Comparison of ENCODE assay signal across 27 mouse cellular contexts in the genomic region with DNA sequence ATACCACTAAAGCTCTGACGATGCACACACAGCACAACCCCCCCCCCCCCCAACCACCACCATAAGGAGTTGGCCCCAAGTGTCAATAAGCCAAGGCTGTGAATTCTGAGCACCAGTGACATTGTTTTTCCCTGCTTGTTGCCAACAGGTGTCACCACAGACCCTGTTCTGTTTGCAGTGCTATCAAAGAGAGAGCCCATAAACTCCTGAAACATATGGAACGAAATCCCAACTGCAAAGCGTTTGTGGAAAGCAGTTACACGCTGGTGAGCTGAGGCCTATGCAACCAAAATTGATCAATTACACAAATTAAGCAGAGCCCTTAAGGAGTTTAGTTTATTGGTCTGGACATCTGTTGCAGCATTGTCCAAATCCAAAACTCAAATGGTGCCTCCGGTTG.
DNase-seq lines count a peak whose midpoint lies in the region; ATAC-seq and TF ChIP-seq lines count a peak whose summit lies in the region.
"Had no signal": no experiment of that assay in that cellular context is flagged by ENCODE, and none has a peak within 500 bp of the region (broad histone marks: within the 10 kb centered on the region; RNA-seq: fewer than 3 reads in every experiment).

No protein-coding gene starts in this region.

- no peaks in the 10 kb centered on the region for H3K9me3 ChIP-seq in intestine, postnatal 0 days (ENCODE audit: control insufficient read depth)
- H3K9me3 ChIP-seq in intestine, embryonic 15.5 days = no peaks in the 10 kb centered on the region
- no peaks in the 10 kb centered on the region for H3K9me3 ChIP-seq in stomach, postnatal 0 days (ENCODE audit: control insufficient read depth, low read length)
- H3K9me3 ChIP-seq: embryonic facial prominence, embryonic 12.5 days; forebrain, embryonic 15.5 days; hindbrain, embryonic 13.5 days; liver, embryonic 15.5 days; lung, embryonic 15.5 days; neural tube, embryonic 13.5 days had no signal

- H3K36me3 ChIP-seq in intestine, postnatal 0 days (ENCODE audit: control insufficient read depth, insufficient read depth) = no peaks in the 10 kb centered on the region
- H3K36me3 ChIP-seq in intestine, embryonic 15.5 days = no peaks in the 10 kb centered on the region
- no peaks in the 10 kb centered on the region for H3K36me3 ChIP-seq in thymus, adult 2 months (ENCODE audit: control insufficient read depth, insufficient read depth, low read length)
- no peaks in the 10 kb centered on the region for H3K36me3 ChIP-seq in stomach, postnatal 0 days (ENCODE audit: control insufficient read depth, insufficient read depth, low read length)
- H3K36me3 ChIP-seq: embryonic facial prominence, embryonic 12.5 days; forebrain, embryonic 15.5 days; hindbrain, embryonic 13.5 days; liver, embryonic 15.5 days; lung, embryonic 15.5 days; neural tube, embryonic 13.5 days had no signal

- ATAC-seq in intestine, postnatal 0 days = no peak
- ATAC-seq in intestine, embryonic 15.5 days = no peak
- no peak for ATAC-seq in stomach, postnatal 0 days (ENCODE audit: low FRiP score, low TSS enrichment)
- ATAC-seq in frontal cortex, adult (ENCODE audit: low TSS enrichment) = no peak
- ATAC-seq: forebrain, embryonic 15.5 days; inflammation-experienced regulatory T-cells, adult 6 months had no signal

- no peak overlapping the region for H3K27ac ChIP-seq in intestine, postnatal 0 days (ENCODE audit: low read depth, low read length)
- no peak overlapping the region for H3K27ac ChIP-seq in intestine, embryonic 15.5 days
- H3K27ac ChIP-seq in thymus, adult 2 months (ENCODE audit: control insufficient read depth, insufficient read depth, low read length) = no peak overlapping the region
- H3K27ac ChIP-seq in stomach, postnatal 0 days (replicated peaks) = no peak overlapping the region
- H3K27ac ChIP-seq: embryonic facial prominence, embryonic 12.5 days; forebrain, embryonic 15.5 days; hindbrain, embryonic 13.5 days; layer of hippocampus, adult 2 months; liver, embryonic 15.5 days; lung, embryonic 15.5 days; neural tube, embryonic 13.5 days had no signal

- H3K4me1 ChIP-seq in intestine, postnatal 0 days (replicated peaks; ENCODE audit: control insufficient read depth, insufficient read depth, low read length) = no peaks in the 10 kb centered on the region
- no peaks in the 10 kb centered on the region for H3K4me1 ChIP-seq in intestine, embryonic 15.5 days (replicated peaks)
- peaks cover 3% of the 10 kb centered on the region for H3K4me1 ChIP-seq in thymus, adult 2 months (replicated peaks; ENCODE audit: control insufficient read depth, insufficient read depth, low read length)
- no peaks in the 10 kb centered on the region for H3K4me1 ChIP-seq in stomach, postnatal 0 days (replicated peaks; ENCODE audit: control insufficient read depth, insufficient read depth)
- H3K4me1 ChIP-seq: embryonic facial prominence, embryonic 12.5 days; hindbrain, embryonic 13.5 days; liver, embryonic 15.5 days had no signal

- no peak overlapping the region for H3K9ac ChIP-seq in intestine, postnatal 0 days (ENCODE audit: low read depth, low read length)
- no peak overlapping the region for H3K9ac ChIP-seq in intestine, embryonic 15.5 days
- H3K9ac ChIP-seq in stomach, postnatal 0 days (ENCODE audit: low read length) = no peak overlapping the region
- H3K9ac ChIP-seq: embryonic facial prominence, embryonic 12.5 days; forebrain, embryonic 15.5 days; hindbrain, embryonic 13.5 days; liver, embryonic 15.5 days; lung, embryonic 15.5 days; neural tube, embryonic 13.5 days had no signal

- TF ChIP-seq CTCF in intestine, postnatal 0 days (IDR thresholded peaks at IDR 0.05; ENCODE audit: low read depth) = peak; percentile 36
- no peak for TF ChIP-seq CTCF in thymus, adult 2 months (IDR thresholded peaks at IDR 0.05; ENCODE audit: borderline replicate concordance, control insufficient read depth, extremely low read depth, insufficient read depth, low read length, poor library complexity)
- peak; percentile 27 for TF ChIP-seq CTCF in stomach, postnatal 0 days (IDR thresholded peaks at IDR 0.05; ENCODE audit: low read depth)

- 53% methylated on average over 5 of the region's 5 CpGs for WGBS in intestine, postnatal 0 days
- WGBS in intestine, embryonic 15.5 days = 42% methylated on average over 5 of the region's 5 CpGs
- 93% methylated on average over 5 of the region's 5 CpGs for WGBS in thymus, adult 2 months
- WGBS in stomach, postnatal 0 days = 54% methylated on average over 5 of the region's 5 CpGs

- H3K4me3 ChIP-seq in intestine, postnatal 0 days (ENCODE audit: low read depth, low read length) = no peak overlapping the region
- H3K4me3 ChIP-seq in intestine, embryonic 15.5 days (replicated peaks) = no peak overlapping the region
- no peak overlapping the region for H3K4me3 ChIP-seq in thymus, adult 2 months (ENCODE audit: control insufficient read depth, insufficient read depth, low read length)
- H3K4me3 ChIP-seq in stomach, postnatal 0 days (ENCODE audit: low read depth, low read length) = no peak overlapping the region
- H3K4me3 ChIP-seq: embryonic facial prominence, embryonic 12.5 days; forebrain, embryonic 15.5 days; hindbrain, embryonic 13.5 days; layer of hippocampus, adult 2 months; liver, embryonic 15.5 days; lung, embryonic 15.5 days; myocyte; neural tube, embryonic 13.5 days had no signal

- no peak overlapping the region for H3K4me2 ChIP-seq in intestine, postnatal 0 days (replicated peaks; ENCODE audit: low read depth)
- no peak overlapping the region for H3K4me2 ChIP-seq in intestine, embryonic 15.5 days (replicated peaks)
- H3K4me2 ChIP-seq in stomach, postnatal 0 days (replicated peaks; ENCODE audit: low read depth) = no peak overlapping the region
- H3K4me2 ChIP-seq: embryonic facial prominence, embryonic 12.5 days; forebrain, embryonic 15.5 days; hindbrain, embryonic 13.5 days; liver, embryonic 15.5 days; lung, embryonic 15.5 days; neural tube, embryonic 13.5 days had no signal

- no peaks in the 10 kb centered on the region; the same call in 1 of the 2 replicates for H3K27me3 ChIP-seq in intestine, postnatal 0 days (replicated peaks; ENCODE audit: control insufficient read depth, insufficient read depth, low read length)
- H3K27me3 ChIP-seq in intestine, embryonic 15.5 days (replicated peaks) = no peaks in the 10 kb centered on the region
- H3K27me3 ChIP-seq in thymus, adult 2 months (ENCODE audit: control insufficient read depth, insufficient read depth, low read length) = no peaks in the 10 kb centered on the region
- H3K27me3 ChIP-seq in stomach, postnatal 0 days (ENCODE audit: control insufficient read depth, insufficient read depth, low read length) = no peaks in the 10 kb centered on the region
- H3K27me3 ChIP-seq: embryonic facial prominence, embryonic 12.5 days; forebrain, embryonic 15.5 days; liver, embryonic 15.5 days; lung, embryonic 15.5 days had no signal

- no peak for TF ChIP-seq EP300 in stomach, postnatal 0 days (optimal IDR thresholded peaks at IDR 0.05)

- peak; percentile 42 for DNase-seq in embryo, embryonic 10 days (ENCODE audit: low spot score)
- no peak for DNase-seq in embryo, embryonic 9.5 days (ENCODE audit: extremely low spot score)
- peak; percentile 13 for DNase-seq in thymus, adult 2 months
- no peak for DNase-seq in thymus, postnatal 25 days
- no peak for DNase-seq in stomach, postnatal 0 days (ENCODE audit: low spot score)
- DNase-seq: adrenal gland, postnatal 14 days; cerebellum, adult 8-10 months; cerebellum, postnatal 36 days; gastrocnemius, postnatal 36 days; kidney, adult 8-10 months; kidney, postnatal 25 days; liver; lung, postnatal 36 days; midbrain, embryonic 14.5 days; right cerebral cortex, adult 18-20 months had no signal

- no peak for TF ChIP-seq POLR2A in thymus, adult 2 months (IDR thresholded peaks at IDR 0.05; ENCODE audit: control insufficient read depth, extremely low read depth, insufficient read depth, low read length, poor library complexity)

Comparison
In these comparisons a context has a peak if more than half of its experiments do, and no peak if none do; other contexts are left out.
1. DNase-seq: peak in embryo, embryonic 10 days (single experiment) and thymus, adult 2 months (single experiment); none in embryo, embryonic 9.5 days (single experiment), thymus, postnatal 25 days (single experiment) and stomach, postnatal 0 days (single experiment).